Mouse (Mus musculus) hindbrain, embryonic 11.5 days (tissue): ENCODE measurements around the gene Arrb2. TPM values are rescaled to one million over a fixed set of nuclear protein-coding genes. Genes with fewer than 3 reads are reported as not detected.

Experiments used
- polyA plus RNA-seq: library from polyadenylated mRNA; unstranded; fragments of >200 nt; fragmentation: Nextera tagmentation; extraction: Ambion mirVana; gene quantifications from 2 replicates; pipeline ENCODE4 v1.2.1, GENCODE M21; 2014

Gene Arrb2
- polyA plus RNA-seq, 1 experiment from 2014 or later = 38.1 TPM

Other genes starting within 250 kb of the Arrb2 start
- gene Slc16a11, start 219.9 kb upstream of the Arrb2 start, polyA plus RNA-seq = 0.40 and 0.51 TPM in 2 replicates
- gene Slc16a13, start 211.6 kb upstream of the Arrb2 start, polyA plus RNA-seq = 10.9 and 14.3 TPM in 2 replicates
- 5.0 and 5.9 TPM in 2 replicates for gene Bcl6b, start 202.8 kb upstream of the Arrb2 start, polyA plus RNA-seq
- 229 and 230 TPM in 2 replicates for gene 0610010K14Rik, start 194.7 kb upstream of the Arrb2 start, polyA plus RNA-seq
- gene Gm21988, start 192.8 kb upstream of the Arrb2 start, polyA plus RNA-seq = 10.2 and 11.6 TPM in 2 replicates
- 146 and 147 TPM in 2 replicates for gene Rnasek, start 192.8 kb upstream of the Arrb2 start, polyA plus RNA-seq
- 3.5 and 3.7 TPM in 2 replicates for gene Alox12, start 177.3 kb upstream of the Arrb2 start, polyA plus RNA-seq
- not detected in 2 replicates for gene Alox12e, start 110.0 kb upstream of the Arrb2 start, polyA plus RNA-seq
- 0.18 TPM in 1 of 2 replicates, not detected in the other for gene Alox15, start 80.6 kb upstream of the Arrb2 start, polyA plus RNA-seq
- gene Pelp1, start 22.6 kb upstream of the Arrb2 start, polyA plus RNA-seq = 31.0 and 32.0 TPM in 2 replicates
- gene Med11, start 19.3 kb downstream of the Arrb2 start, polyA plus RNA-seq = 40.2 and 42.0 TPM in 2 replicates
- 0.22 and 0.43 TPM in 2 replicates for gene Zmynd15, start 26.8 kb downstream of the Arrb2 start, polyA plus RNA-seq
- 0.42 and 1.2 TPM in 2 replicates for gene Cxcl16, start 27.3 kb downstream of the Arrb2 start, polyA plus RNA-seq
- 0.45 TPM in 1 of 2 replicates, not detected in the other for gene Tm4sf5, start 72.6 kb downstream of the Arrb2 start, polyA plus RNA-seq
- gene Vmo1, start 82.0 kb downstream of the Arrb2 start, polyA plus RNA-seq = 0.36 TPM in 1 of 2 replicates, not detected in the other
- 0.14 and 0.45 TPM in 2 replicates for gene Gltpd2, start 86.6 kb downstream of the Arrb2 start, polyA plus RNA-seq
- gene Psmb6, start 92.7 kb downstream of the Arrb2 start, polyA plus RNA-seq = 895 and 918 TPM in 2 replicates
- not detected in 2 replicates for gene Gm40193, start 100.3 kb downstream of the Arrb2 start, polyA plus RNA-seq
- 2.5 and 2.9 TPM in 2 replicates for gene Pld2, start 107.4 kb downstream of the Arrb2 start, polyA plus RNA-seq
- 11.9 and 17.6 TPM in 2 replicates for gene Mink1, start 130.2 kb downstream of the Arrb2 start, polyA plus RNA-seq
- gene 4930544D05Rik, start 183.2 kb downstream of the Arrb2 start, polyA plus RNA-seq = not detected in 2 replicates
- not detected in 2 replicates for gene Chrne, start 186.6 kb downstream of the Arrb2 start, polyA plus RNA-seq
- 0.64 and 1.2 TPM in 2 replicates for gene Gp1ba, start 206.5 kb downstream of the Arrb2 start, polyA plus RNA-seq
- gene Rnf167, start 214.6 kb downstream of the Arrb2 start, polyA plus RNA-seq = 86.6 and 94.3 TPM in 2 replicates
- gene Slc25a11, start 214.8 kb downstream of the Arrb2 start, polyA plus RNA-seq = 138 and 145 TPM in 2 replicates
- 1,409 and 1,523 TPM in 2 replicates for gene Pfn1, start 222.0 kb downstream of the Arrb2 start, polyA plus RNA-seq
- gene Eno3, start 224.6 kb downstream of the Arrb2 start, polyA plus RNA-seq = 23.2 and 26.2 TPM in 2 replicates
- gene Spag7, start 236.8 kb downstream of the Arrb2 start, polyA plus RNA-seq = 151 and 176 TPM in 2 replicates